Mouse (Mus musculus) layer of hippocampus, adult 8-10 months (tissue): ENCODE results near the gene Tmem200b. TPM values are rescaled to one million over a fixed set of nuclear protein-coding genes. Genes with fewer than 3 reads are reported as not detected.

Experiments used
- DNase-seq, 2 experiments: peaks; one replicate each; pipeline ENCODE4 v3.0.0; 2022; ENCODE audit warnings: low spot score in 2 of 2
- total RNA-seq, 4 experiments: library from RNA; stranded (reverse); gene quantifications; 2 replicates each; pipeline ENCODE4 v1.2.4; 2022

Tmem200b gene
- total RNA-seq, result 1 to 10 TPM; 2.1 to 3.8 (median 3.2) TPM

- no peak for DNase-seq
Measured at GRCm38 (mm10) chr4:131921461-131922346, at the start of gene Tmem200b. TSS of gene Tmem200b (plus strand) at chr4:131921771.

GRCm38 (mm10) chr4:131872672-131873292 lies 48.8 kb upstream of the Tmem200b start:
- DNase-seq, result no peak

GRCm38 (mm10) chr4:131873293-131874168 lies 48.0 kb upstream of the Tmem200b start, which contains the start of gene Srsf4:
TSS of gene Srsf4 (plus strand) at chr4:131873617.
- peak; percentile 89 for DNase-seq

- DNase-seq, result no peak
Measured at GRCm38 (mm10) chr4:131874169-131874536, 47.4 kb upstream of the Tmem200b start.

GRCm38 (mm10) chr4:131874567-131874966 lies 47.0 kb upstream of the Tmem200b start:
- no peak for DNase-seq

- no peak for DNase-seq
Measured at GRCm38 (mm10) chr4:131875242-131875641, 46.3 kb upstream of the Tmem200b start.

- DNase-seq, result no peak
Measured at GRCm38 (mm10) chr4:131876836-131877235, 44.7 kb upstream of the Tmem200b start.

GRCm38 (mm10) chr4:131879692-131880091 lies 41.9 kb upstream of the Tmem200b start:
- no peak for DNase-seq

- no peak for DNase-seq
Measured at GRCm38 (mm10) chr4:131881306-131881705, 40.3 kb upstream of the Tmem200b start.

- DNase-seq, result no peak
Measured at GRCm38 (mm10) chr4:131883571-131883970, 38.0 kb upstream of the Tmem200b start.

- DNase-seq, result no peak
Measured at GRCm38 (mm10) chr4:131885376-131885775, 36.2 kb upstream of the Tmem200b start.

- DNase-seq, result no peak
Measured at GRCm38 (mm10) chr4:131888564-131888963, 33.0 kb upstream of the Tmem200b start.

GRCm38 (mm10) chr4:131890692-131891091 lies 30.9 kb upstream of the Tmem200b start:
- DNase-seq, result no peak

GRCm38 (mm10) chr4:131897109-131897508 lies 24.5 kb upstream of the Tmem200b start:
- no peak for DNase-seq

- no peak for DNase-seq
Measured at GRCm38 (mm10) chr4:131897787-131898186, 23.8 kb upstream of the Tmem200b start.

GRCm38 (mm10) chr4:131898503-131899179 lies 22.9 kb upstream of the Tmem200b start:
- DNase-seq, result no peak

GRCm38 (mm10) chr4:131899180-131899554 lies 22.4 kb upstream of the Tmem200b start:
- no peak for DNase-seq

GRCm38 (mm10) chr4:131901090-131901489 lies 20.5 kb upstream of the Tmem200b start:
- no peak for DNase-seq

- DNase-seq, result peak in 1 of 2 experiments; percentile 35
Measured at GRCm38 (mm10) chr4:131904478-131904877, 17.1 kb upstream of the Tmem200b start.

- no peak for DNase-seq
Measured at GRCm38 (mm10) chr4:131906423-131906822, 15.1 kb upstream of the Tmem200b start.

- no peak for DNase-seq
Measured at GRCm38 (mm10) chr4:131907912-131908311, 13.7 kb upstream of the Tmem200b start.
